Mouse (Mus musculus) CH12F3 (cell line): ENCODE data around the gene Ppif.

Source experiments
- in situ Hi-C: fragments of 300-500 bp; cut with MboI; formaldehyde crosslinking; loops from 2 replicates; pipeline ENCODE4 v1.14.3; 2020; ENCODE audit warnings: low sequenced_read_pairs

Gene Ppif

GRCm38 (mm10) chr14:25734736-25735716 is 41.1 kb downstream of the Ppif start:
- in situ Hi-C loops, result no loop called here

- in situ Hi-C loops, result no loop called here
Observed at GRCm38 (mm10) chr14:25736140-25736539, 42.2 kb downstream of the Ppif start.

GRCm38 (mm10) chr14:25736589-25736988 is 42.6 kb downstream of the Ppif start:
- in situ Hi-C loops, result no loop called here

GRCm38 (mm10) chr14:25738591-25739001 is 44.6 kb downstream of the Ppif start:
- in situ Hi-C loops, result no loop called here

GRCm38 (mm10) chr14:25739957-25740565 is 46.1 kb downstream of the Ppif start:
- in situ Hi-C loops, result no loop called here

GRCm38 (mm10) chr14:25741211-25741610 is 47.3 kb downstream of the Ppif start:
- in situ Hi-C loops, result no loop called here

- in situ Hi-C loops, result no loop called here
Observed at GRCm38 (mm10) chr14:25741840-25742367, 48.0 kb downstream of the Ppif start.

GRCm38 (mm10) chr14:25742943-25743342 is 49.0 kb downstream of the Ppif start:
- in situ Hi-C loops, result no loop called here

- in situ Hi-C loops, result no loop called here
Observed at GRCm38 (mm10) chr14:25745365-25746184, 51.6 kb downstream of the Ppif start.

GRCm38 (mm10) chr14:25746371-25746770 is 52.4 kb downstream of the Ppif start:
- in situ Hi-C loops, result no loop called here

- in situ Hi-C loops, result no loop called here
Observed at GRCm38 (mm10) chr14:25746971-25747945, 53.3 kb downstream of the Ppif start.

GRCm38 (mm10) chr14:25747996-25748756 is 54.2 kb downstream of the Ppif start:
- in situ Hi-C loops, result no loop called here

- in situ Hi-C loops, result no loop called here
Observed at GRCm38 (mm10) chr14:25749143-25749909, 55.4 kb downstream of the Ppif start.
